In the genomic region with DNA sequence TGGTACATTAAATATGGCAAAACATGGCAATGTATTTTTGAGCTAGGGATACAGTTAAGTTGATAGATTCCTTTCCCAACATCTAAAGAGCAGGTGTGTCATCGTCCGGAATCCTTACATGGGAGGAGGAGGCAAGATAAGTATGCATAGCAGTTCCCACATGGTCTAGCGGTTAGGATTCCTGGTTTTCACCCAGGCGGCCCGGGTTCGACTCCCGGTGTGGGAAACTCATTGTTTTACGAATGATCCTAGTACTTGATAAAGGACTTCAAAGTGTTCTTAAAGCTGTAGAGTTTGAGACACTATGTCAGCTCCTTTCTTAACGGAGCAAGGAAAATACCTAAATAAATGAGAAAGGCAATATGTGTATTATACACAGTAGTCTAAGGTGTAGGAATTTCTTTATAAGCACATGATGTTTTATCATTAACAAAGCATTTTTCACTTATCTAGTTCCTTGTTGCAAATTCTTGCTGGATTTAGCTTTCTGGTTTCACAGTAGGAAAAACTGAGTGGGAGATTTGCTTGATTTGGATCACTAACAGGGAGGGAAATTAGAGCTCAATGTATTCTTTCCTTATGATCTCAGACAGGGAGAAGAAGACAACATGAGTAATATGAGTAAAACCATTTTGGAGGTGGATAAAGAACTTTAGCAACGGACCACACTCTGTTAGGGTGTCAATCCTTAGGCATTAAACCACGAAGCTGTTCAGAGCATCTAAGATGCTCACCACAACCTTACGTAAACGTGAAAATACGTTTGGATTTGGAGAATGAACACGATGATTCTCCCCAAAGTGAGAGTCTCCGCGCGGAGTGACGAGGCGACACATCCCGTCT, we compare ENCODE assay signal across 8 mouse cellular contexts. TPM values are rescaled to one million over a fixed set of nuclear protein-coding genes. Genes with fewer than 3 reads are reported as not detected.
DNase-seq lines count a peak whose midpoint lies in the region; ATAC-seq lines count a peak whose summit lies in the region.

No protein-coding gene starts in this region.

- H3K9me3 ChIP-seq in midbrain, embryonic 11.5 days (ENCODE audit: control insufficient read depth, low read length) = no peaks in the 10 kb centered on the region

- no peak overlapping the region for H3K27ac ChIP-seq in midbrain, embryonic 11.5 days (ENCODE audit: low read depth, low read length)

- H3K36me3 ChIP-seq in midbrain, embryonic 11.5 days (ENCODE audit: control insufficient read depth, insufficient read depth, low read length) = no peaks in the 10 kb centered on the region

- peak; percentile 27 for DNase-seq in ovary, postnatal 10 days (ENCODE audit: low spot score)
- no peak for DNase-seq in ovary, adult 18-20 months (ENCODE audit: low spot score)
- DNase-seq in embryo, embryonic 9.5 days (ENCODE audit: extremely low spot score) = peak; percentile 95
- DNase-seq in heart, adult 11 months = peak; percentile 91
- peak; percentile 36 for DNase-seq in kidney, adult 11 months
- DNase-seq in left cerebral cortex, postnatal 4 days = peak; percentile 75
- peak; percentile 99 for DNase-seq in midbrain, embryonic 11.5 days (ENCODE audit: low spot score, missing footprints)
- peak; percentile 78 to 80 for DNase-seq in spleen, postnatal 10 days (ENCODE audit: low spot score in 2 of 2)

- intact Hi-C loops in left cerebral cortex, postnatal 4 days (cut with DNase I) = loop anchor here (5.0 kb wide), 1 partner anchor 34 kb away; no protein-coding TSS in a partner anchor

- peak overlapping the region; percentile 78 for H3K4me2 ChIP-seq in midbrain, embryonic 11.5 days

- H3K27me3 ChIP-seq in midbrain, embryonic 11.5 days (ENCODE audit: control insufficient read depth, insufficient read depth, low read length) = peaks cover 5% of the 10 kb centered on the region

- WGBS in midbrain, embryonic 11.5 days = under 1% methylated on average over 21 of the region's 21 CpGs

- peak overlapping the region; percentile 57 for H3K9ac ChIP-seq in midbrain, embryonic 11.5 days (ENCODE audit: low read length)

- peak overlapping the region; percentile 50 for H3K4me3 ChIP-seq in midbrain, embryonic 11.5 days (ENCODE audit: low read depth, low read length)

- ATAC-seq in midbrain, embryonic 11.5 days (ENCODE audit: low FRiP score) = peak; percentile 61

- H3K4me1 ChIP-seq in midbrain, embryonic 11.5 days (ENCODE audit: control insufficient read depth, insufficient read depth, low read length) = peaks cover 7% of the 10 kb centered on the region; the same call in 1 of the 2 replicates

RNA-seq across cellular contexts. Expression of a gene that starts 2.1 kb away (rescaled TPM):
- not detected for total RNA-seq in left cerebral cortex, postnatal 4 days (2021)
- not detected in 2 replicates for polyA plus RNA-seq in midbrain, embryonic 11.5 days (2014; fragmentation: Nextera tagmentation; extraction: Ambion mirVana)

RNA-seq across cellular contexts. Expression of a gene that starts 25.1 kb away (rescaled TPM):
- not detected for total RNA-seq in left cerebral cortex, postnatal 4 days (2021)
- polyA plus RNA-seq in midbrain, embryonic 11.5 days (2014; fragmentation: Nextera tagmentation; extraction: Ambion mirVana) = 0.28 and 0.34 TPM in 2 replicates

RNA-seq across cellular contexts. Expression of a gene that starts 39.9 kb away (rescaled TPM):
- 1 to 10 TPM; 5.6 to 6.1 TPM for total RNA-seq in left cerebral cortex, postnatal 4 days (2021)
- polyA plus RNA-seq in midbrain, embryonic 11.5 days (2014; fragmentation: Nextera tagmentation; extraction: Ambion mirVana) = 14.0 and 14.9 TPM in 2 replicates
